Mouse (Mus musculus) cerebellum, adult 11-12 months (tissue): ENCODE data around the gene Slc6a1.
"Not testable (repeated sequence)": the region's sequence is repeated elsewhere in the genome, so short reads cannot be mapped to it uniquely, and the experiment has no call there.

Source experiments
- DNase-seq: peaks from one replicate; pipeline ENCODE4 v3.0.0; 2022

Gene Slc6a1

GRCm38 (mm10) chr6:114290929-114291328 lies 8.5 kb downstream of the Slc6a1 start:
- DNase-seq: peak; percentile 45

DNA sequence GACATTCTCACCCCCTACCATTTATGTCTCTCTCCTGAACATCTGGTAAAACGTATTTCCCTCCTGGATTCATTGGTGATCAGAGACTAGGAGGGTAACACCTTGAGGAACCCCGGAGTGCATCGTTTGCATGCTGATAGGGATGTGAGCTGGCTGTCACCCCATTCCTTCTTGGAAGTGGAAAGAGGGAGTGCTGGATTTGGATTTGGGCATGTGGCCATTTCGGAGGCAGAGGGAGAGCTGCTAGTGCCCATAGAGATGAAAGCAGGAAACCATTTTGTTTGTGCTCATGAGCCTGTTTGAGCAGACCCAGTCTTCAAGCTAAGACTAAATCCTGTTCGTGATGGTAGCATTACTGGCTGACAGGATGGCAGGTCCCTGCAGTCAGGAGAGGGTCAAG lies 9.0 kb downstream of the Slc6a1 start:
- no peak for DNase-seq

DNA sequence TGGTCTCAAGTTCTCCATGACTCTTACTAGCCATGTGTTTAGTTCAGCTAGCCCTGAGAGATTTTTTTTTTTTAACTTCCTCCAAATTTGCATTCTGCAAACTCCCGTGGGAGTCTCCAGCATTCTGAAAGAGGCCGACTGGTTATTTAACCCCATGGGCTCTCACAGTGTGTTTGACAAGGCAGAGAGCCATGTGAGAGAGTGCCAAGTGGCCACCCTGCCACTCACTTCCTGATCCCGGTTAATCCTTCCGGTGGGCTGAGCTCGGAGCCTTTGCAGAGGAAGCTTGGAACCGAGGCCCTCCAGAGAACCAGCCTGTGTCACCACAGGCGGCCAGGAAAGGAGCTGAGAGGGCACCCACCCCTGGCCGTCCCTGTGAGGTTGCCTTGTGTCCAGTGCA lies 11.1 kb downstream of the Slc6a1 start:
- no peak for DNase-seq

DNA sequence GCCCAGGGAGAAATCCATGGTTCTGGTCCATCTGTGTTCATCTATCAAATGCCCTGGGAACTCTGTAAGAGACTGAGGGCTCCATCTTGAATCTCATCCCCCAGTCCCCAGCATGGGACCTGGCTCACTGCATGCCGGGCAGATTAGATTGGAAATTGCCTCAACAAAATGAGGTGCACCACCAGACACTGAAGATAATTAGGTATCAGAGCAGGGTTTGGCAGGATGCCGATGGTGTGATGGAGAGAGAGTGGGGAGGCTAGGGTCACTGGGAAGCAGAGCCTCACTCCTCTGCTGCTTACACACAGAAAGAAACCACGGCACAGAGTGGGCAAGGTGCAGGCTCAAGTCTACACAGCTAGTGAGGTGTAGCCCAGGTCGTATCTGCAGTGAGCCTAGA lies 12.7 kb downstream of the Slc6a1 start:
- DNase-seq: no peak

GRCm38 (mm10) chr6:114297260-114298002 lies 15.0 kb downstream of the Slc6a1 start:
- DNase-seq: no peak

- DNase-seq: no peak
Observed at GRCm38 (mm10) chr6:114299699-114300098, 17.3 kb downstream of the Slc6a1 start.

- no peak for DNase-seq
Observed at GRCm38 (mm10) chr6:114300737-114301136, 18.3 kb downstream of the Slc6a1 start.

GRCm38 (mm10) chr6:114304668-114305067 lies 22.2 kb downstream of the Slc6a1 start:
- DNase-seq: no peak

- no peak for DNase-seq
Observed at GRCm38 (mm10) chr6:114320511-114320910, 38.1 kb downstream of the Slc6a1 start.

DNA sequence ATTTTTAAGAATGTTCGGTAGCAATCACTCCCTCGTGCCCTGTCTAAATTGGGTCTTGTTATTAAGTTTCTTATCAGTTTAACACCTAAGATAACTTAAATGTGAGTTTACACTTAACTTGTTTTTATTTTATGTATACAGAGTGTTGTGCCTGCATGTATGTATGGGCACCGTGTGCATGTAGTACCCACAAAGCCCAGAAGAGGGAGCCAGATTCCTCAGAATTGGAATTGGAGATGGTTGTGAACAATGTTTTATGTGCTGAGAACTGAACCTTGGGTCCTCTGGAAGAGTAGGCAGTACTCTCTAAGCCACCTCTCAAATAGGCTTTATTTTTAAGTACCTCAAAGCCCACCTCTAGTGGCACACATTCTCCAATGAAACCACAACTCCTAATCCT lies 38.7 kb downstream of the Slc6a1 start:
- DNase-seq: no peak

DNA sequence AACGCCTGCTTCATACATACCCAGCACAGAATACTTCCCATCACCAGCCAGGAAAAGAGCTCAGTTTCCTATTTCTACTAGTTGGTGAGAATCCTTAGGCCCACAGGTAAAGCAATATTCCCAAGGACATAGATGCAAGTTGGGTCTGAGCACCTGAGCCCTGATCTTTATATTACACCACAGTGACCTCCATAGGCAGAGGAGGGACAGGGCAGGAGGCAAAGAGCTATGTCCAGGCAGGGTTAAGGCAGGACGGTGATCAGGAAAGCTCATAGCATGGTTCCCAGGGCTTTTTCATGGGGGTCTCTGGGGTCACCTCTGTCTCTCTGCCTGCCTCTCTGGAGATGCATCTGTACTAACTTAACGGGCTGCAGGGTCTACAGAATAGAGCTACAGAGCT lies 40.5 kb downstream of the Slc6a1 start:
- DNase-seq: no peak

DNA sequence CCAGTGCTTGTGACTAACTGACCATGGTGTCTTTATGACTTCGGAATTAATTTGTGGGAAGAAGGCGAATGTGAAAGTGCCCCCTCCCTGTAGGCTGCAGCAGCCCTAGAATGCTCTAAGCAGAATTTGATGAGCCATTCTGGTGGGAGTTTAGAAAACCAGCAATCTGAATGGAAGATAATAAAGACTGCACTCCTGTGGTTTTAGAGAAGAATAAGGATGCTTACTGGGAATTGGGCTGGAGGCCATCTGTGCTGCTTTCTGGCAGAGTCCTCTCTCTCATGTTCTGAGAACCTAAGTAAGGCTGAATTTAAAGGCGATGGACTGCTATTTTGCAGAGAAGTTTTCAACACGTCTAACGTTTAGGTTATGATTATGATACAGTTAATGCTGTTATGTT lies 42.4 kb downstream of the Slc6a1 start:
- DNase-seq: no peak

- no peak for DNase-seq
Observed at GRCm38 (mm10) chr6:114329597-114330470, 47.4 kb downstream of the Slc6a1 start.

GRCm38 (mm10) chr6:114331926-114332325 lies 49.5 kb downstream of the Slc6a1 start:
- DNase-seq: peak; percentile 12

DNA sequence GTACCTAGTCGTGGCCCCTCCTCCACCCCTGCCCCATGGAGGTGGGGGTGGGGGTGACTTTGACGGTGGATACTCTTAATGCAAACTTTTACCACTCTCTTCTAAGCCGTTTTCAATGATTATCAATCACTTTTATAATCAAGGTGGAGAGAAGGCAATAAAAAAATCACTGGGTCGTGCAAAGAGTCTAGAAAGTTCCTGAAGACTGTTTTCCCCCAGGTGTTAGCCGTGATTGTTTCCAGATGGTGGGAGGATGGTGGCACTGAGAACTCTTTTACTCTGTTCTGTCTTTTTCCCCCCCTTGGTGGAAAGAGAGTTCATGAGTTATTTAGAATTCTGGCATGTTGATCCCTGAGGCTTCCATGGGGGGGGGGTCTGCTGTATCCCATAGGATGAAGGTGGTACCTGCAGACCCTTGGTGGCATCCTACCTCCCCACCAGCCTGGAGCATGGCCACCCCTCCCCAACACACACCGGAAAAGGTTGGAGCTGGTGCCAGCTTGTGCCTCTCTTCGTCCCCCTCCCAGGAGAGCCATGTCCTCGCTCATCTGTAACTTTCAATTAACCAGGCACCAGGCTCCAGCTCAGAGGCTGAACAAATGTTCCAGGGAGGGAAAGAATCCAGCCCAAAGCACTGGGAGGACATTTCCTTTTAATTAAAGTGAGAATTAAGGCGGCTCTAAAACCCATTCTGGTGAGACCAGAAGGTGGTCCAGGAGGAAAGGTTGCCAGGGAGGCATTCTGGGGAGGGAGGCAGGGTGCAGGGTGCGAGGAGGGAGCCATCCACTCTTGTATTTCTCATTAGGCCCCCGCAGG lies 53.9 kb downstream of the Slc6a1 start:
- DNase-seq: no peak

- no peak for DNase-seq
Observed at GRCm38 (mm10) chr6:114336944-114337215, 54.4 kb downstream of the Slc6a1 start.

DNA sequence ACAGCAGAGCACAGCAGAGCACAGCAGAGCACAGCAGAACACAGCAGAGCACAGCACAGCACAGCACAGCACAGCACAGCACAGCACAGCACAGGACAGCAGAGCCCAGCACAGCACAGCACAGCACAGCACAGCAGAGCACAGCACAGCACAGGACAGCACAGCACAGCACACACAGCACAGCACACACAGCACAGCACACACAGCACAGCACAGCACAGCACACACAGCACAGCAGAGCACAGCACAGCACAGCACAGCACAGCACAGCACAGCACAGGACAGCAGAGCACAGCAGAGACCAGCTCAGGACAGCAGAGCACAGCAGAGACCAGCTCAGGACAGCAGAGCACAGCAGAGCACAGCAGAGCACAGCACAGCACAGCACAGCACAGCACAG lies 58.9 kb downstream of the Slc6a1 start:
- DNase-seq: not testable (repeated sequence)

DNA sequence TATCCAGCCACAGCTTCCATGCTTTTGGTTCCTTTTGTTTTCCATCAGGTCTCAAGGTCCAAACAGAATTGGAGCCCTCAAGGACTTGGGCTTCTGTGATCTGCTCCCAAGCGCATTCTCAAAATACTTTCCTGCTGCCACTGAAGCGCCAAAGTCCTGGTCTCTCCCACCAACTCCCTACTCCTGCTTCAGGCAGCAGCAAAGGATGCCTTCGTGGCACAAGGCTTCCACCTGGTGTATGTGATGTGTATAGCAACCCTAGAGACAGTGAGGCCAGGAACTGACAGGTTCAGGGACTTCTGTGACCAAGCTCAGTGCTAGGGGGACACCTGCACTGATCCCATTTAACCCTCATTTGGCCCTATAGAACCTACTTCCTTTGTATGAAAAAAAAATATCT lies 61.3 kb downstream of the Slc6a1 start:
- DNase-seq: peak; percentile 18

- DNase-seq: peak; percentile 9
Observed at GRCm38 (mm10) chr6:114345156-114345555, 62.7 kb downstream of the Slc6a1 start.

DNA sequence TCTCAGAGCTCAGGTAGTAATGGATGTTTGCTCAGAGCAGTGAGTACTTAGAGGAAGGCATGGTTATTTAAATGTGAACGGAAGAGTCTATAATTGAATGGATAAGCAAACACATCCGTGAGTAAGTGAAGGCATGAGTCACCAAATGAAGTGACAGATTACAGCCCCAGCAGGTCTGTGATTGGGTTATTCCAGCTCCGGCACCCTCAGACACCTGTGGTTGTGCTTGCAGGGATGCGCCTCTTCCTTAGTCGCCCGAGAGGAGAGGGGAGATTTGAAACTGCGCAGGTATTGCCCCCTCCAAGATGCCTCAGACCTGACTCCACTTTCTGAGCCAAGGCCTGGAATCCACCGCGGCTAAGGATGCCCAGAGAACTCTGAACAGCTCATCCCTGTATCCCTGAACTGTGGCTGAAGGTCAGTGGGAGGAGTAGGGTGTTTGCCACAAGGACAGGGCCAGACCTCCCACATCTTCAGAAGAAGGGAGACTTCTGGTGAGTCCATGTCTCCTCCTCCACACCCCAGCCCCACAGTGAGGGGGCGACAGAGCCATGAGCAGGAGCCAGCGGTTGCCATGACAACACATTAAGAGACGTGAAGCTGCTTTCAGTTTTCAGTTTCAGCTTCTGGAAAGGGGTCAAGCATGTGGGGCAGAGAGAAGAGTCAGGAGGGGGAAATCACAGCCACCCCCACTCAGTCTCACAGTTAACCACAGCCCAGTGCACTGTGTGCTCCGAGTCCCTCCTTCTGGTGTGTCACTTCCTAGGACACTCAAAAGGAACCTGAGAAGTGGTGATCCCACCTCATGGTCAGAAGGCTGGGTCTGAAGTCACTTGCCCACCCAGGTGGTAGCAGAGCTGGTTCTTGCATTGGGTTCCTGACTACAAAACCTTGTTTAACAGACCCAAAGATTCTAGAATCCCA lies 65.7 kb downstream of the Slc6a1 start:
- no peak for DNase-seq

GRCm38 (mm10) chr6:114354635-114355034 lies 72.2 kb downstream of the Slc6a1 start:
- no peak for DNase-seq

DNA sequence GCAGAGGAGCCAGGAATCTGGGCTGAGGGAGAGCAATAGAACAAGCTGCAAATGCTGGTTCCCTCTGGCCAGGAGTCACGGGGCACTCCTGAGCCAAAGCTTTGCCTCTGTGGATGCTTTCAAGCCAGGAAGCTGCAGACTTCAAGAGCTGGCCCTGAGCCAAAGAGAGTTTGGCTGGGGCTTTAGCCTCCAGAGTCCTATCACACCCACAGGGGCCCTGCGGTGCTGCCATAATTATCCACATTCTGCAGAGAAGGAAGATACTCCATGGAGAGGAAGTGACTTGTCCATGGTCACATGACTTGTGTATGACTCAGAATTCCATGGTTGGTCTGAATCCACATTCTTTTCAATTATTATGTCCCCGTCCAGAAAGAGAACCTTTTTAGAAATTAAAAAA lies 75.7 kb downstream of the Slc6a1 start:
- DNase-seq: peak; percentile 6
